Comparison of ENCODE assay signal across 10 mouse cellular contexts in genomic region chr19:6126289-6126688, GRCm38 (mm10). TPM values are rescaled to one million over a fixed set of nuclear protein-coding genes. Genes with fewer than 3 reads are reported as not detected.
A peak's percentile ranks its signal among the peaks of the same experiment; 100 is the strongest.
DNase-seq lines count a peak whose midpoint lies in the region; ATAC-seq lines count a peak whose summit lies in the region.
"Had no signal": no experiment of that assay in that cellular context is flagged by ENCODE, and none has a peak within 500 bp of the region (broad histone marks: within the 10 kb centered on the region; RNA-seq: fewer than 3 reads in every experiment).

No protein-coding gene starts in this region.

- H3K4me1 ChIP-seq in embryonic facial prominence, embryonic 10.5 days = peaks cover 25% of the 10 kb centered on the region
- H3K4me1 ChIP-seq in liver, embryonic 16.5 days (ENCODE audit: control insufficient read depth, low read depth, low read length) = peaks cover 42% of the 10 kb centered on the region
- H3K4me1 ChIP-seq: embryonic facial prominence, embryonic 12.5 days had no signal

- no peak for ATAC-seq in liver, embryonic 16.5 days (ENCODE audit: low read depth)

- no peak overlapping the region for H3K27ac ChIP-seq in embryonic facial prominence, embryonic 10.5 days (replicated peaks)
- peak overlapping the region; percentile 97 for H3K27ac ChIP-seq in liver, embryonic 16.5 days (ENCODE audit: low read length)
- H3K27ac ChIP-seq: embryonic facial prominence, embryonic 12.5 days; limb, embryonic 15.5 days had no signal

- H3K9me3 ChIP-seq in embryonic facial prominence, embryonic 10.5 days = no peaks in the 10 kb centered on the region
- H3K9me3 ChIP-seq in liver, embryonic 16.5 days (replicated peaks; ENCODE audit: control insufficient read depth, low read length) = no peaks in the 10 kb centered on the region
- H3K9me3 ChIP-seq: embryonic facial prominence, embryonic 12.5 days; limb, embryonic 15.5 days had no signal

- peak overlapping the region; percentile 70 for H3K4me2 ChIP-seq in liver, embryonic 16.5 days (ENCODE audit: low read depth, low read length)
- H3K4me2 ChIP-seq: embryonic facial prominence, embryonic 12.5 days; limb, embryonic 15.5 days had no signal

- intact Hi-C loops in gastrocnemius, postnatal 14 days (cut with DNase I; ENCODE audit: low total_unique reads) = loop anchor here (10.0 kb wide), 1 partner anchor 161 kb away; the partner anchor contains the start of gene Pola2

- H3K36me3 ChIP-seq in embryonic facial prominence, embryonic 10.5 days (replicated peaks) = peaks cover 2% of the 10 kb centered on the region; the same call in 1 of the 2 replicates
- H3K36me3 ChIP-seq in liver, embryonic 16.5 days (ENCODE audit: control insufficient read depth, insufficient read depth) = no peaks in the 10 kb centered on the region

- no peak overlapping the region for H3K4me3 ChIP-seq in embryonic facial prominence, embryonic 10.5 days
- H3K4me3 ChIP-seq in liver, embryonic 16.5 days (ENCODE audit: low read depth, low read length) = peak overlapping the region; percentile 73
- H3K4me3 ChIP-seq: embryonic facial prominence, embryonic 12.5 days; limb, embryonic 15.5 days had no signal

- H3K9ac ChIP-seq in liver, embryonic 16.5 days (ENCODE audit: low read depth, low read length) = peak overlapping the region; percentile 28
- H3K9ac ChIP-seq: embryonic facial prominence, embryonic 12.5 days; limb, embryonic 15.5 days had no signal

- DNase-seq in gastrocnemius, postnatal 10 days = peak; percentile 57
- DNase-seq in gastrocnemius, postnatal 14 days = no peak
- peak; percentile 42 for DNase-seq in urinary bladder, postnatal 25 days (ENCODE audit: low spot score)
- DNase-seq in urinary bladder, postnatal 36 days (ENCODE audit: low spot score in 2 of 2) = no peak
- DNase-seq in embryonic facial prominence, embryonic 10.5 days (ENCODE audit: low spot score) = peak; percentile 36
- DNase-seq in spleen, adult 12 weeks (ENCODE audit: low spot score) = peak; percentile 72
- no peak for DNase-seq in urinary bladder, adult 2 months (ENCODE audit: low spot score)

- WGBS in embryonic facial prominence, embryonic 10.5 days = 23% methylated on average over 4 of the region's 4 CpGs
- 17% methylated on average over 4 of the region's 4 CpGs for WGBS in liver, embryonic 16.5 days (ENCODE audit: insufficient replicate concordance)

- no peaks in the 10 kb centered on the region for H3K27me3 ChIP-seq in embryonic facial prominence, embryonic 10.5 days (replicated peaks; ENCODE audit: low read depth, poor library complexity, severe bottlenecking)
- no peaks in the 10 kb centered on the region for H3K27me3 ChIP-seq in liver, embryonic 16.5 days (ENCODE audit: control insufficient read depth, insufficient read depth, low read depth, low read length)
- H3K27me3 ChIP-seq: embryonic facial prominence, embryonic 12.5 days; limb, embryonic 15.5 days had no signal

RNA-seq across cellular contexts. Expression of gene Snx15, which starts 1.8 kb away (rescaled TPM):
- 10 to 100 TPM; 12.0 to 14.6 TPM for total RNA-seq in gastrocnemius, postnatal 10 days (2021)
- total RNA-seq in gastrocnemius, postnatal 14 days (2021) = 10 to 100 TPM in 1 of 2 experiments, 1 to 10 TPM in 1; 8.2 to 11.9 TPM
- polyA plus RNA-seq in embryonic facial prominence, embryonic 10.5 days (2016; fragmentation: Nextera tagmentation; extraction: Ambion mirVana) = 29.1 and 30.2 TPM in 2 replicates
- polyA plus RNA-seq in liver, embryonic 16.5 days (2015; fragmentation: Nextera tagmentation; extraction: Ambion mirVana) = 54.8 and 61.2 TPM in 2 replicates
- polyA plus RNA-seq in urinary bladder, adult 2 months (2012; rRNA removed) = 27.7 and 32.6 TPM in 2 replicates

RNA-seq across cellular contexts. Expression of gene Sac3d1, which starts 7.8 kb away (rescaled TPM):
- 10 to 100 TPM; 12.4 to 13.9 TPM for total RNA-seq in gastrocnemius, postnatal 10 days (2021)
- total RNA-seq in gastrocnemius, postnatal 14 days (2021) = 10 to 100 TPM in 1 of 2 experiments, 1 to 10 TPM in 1; 8.8 to 14.4 TPM
- polyA plus RNA-seq in embryonic facial prominence, embryonic 10.5 days (2016; fragmentation: Nextera tagmentation; extraction: Ambion mirVana) = 66.1 and 67.7 TPM in 2 replicates
- 16.5 and 16.8 TPM in 2 replicates for polyA plus RNA-seq in liver, embryonic 16.5 days (2015; fragmentation: Nextera tagmentation; extraction: Ambion mirVana)
- polyA plus RNA-seq in urinary bladder, adult 2 months (2012; rRNA removed) = 14.0 and 16.8 TPM in 2 replicates

RNA-seq across cellular contexts. Expression of gene Batf2, which starts 14.5 kb away (rescaled TPM):
- under 1 TPM; 0.23 to 0.41 TPM for total RNA-seq in gastrocnemius, postnatal 10 days (2021)
- total RNA-seq in gastrocnemius, postnatal 14 days (2021) = under 1 TPM in 1 of 2 experiments, not detected in 1; 0.20 TPM
- not detected in 2 replicates for polyA plus RNA-seq in embryonic facial prominence, embryonic 10.5 days (2016; fragmentation: Nextera tagmentation; extraction: Ambion mirVana)
- 0.09 and 0.66 TPM in 2 replicates for polyA plus RNA-seq in liver, embryonic 16.5 days (2015; fragmentation: Nextera tagmentation; extraction: Ambion mirVana)
- polyA plus RNA-seq in urinary bladder, adult 2 months (2012; rRNA removed) = 5.1 and 9.2 TPM in 2 replicates
- polyA plus RNA-seq: embryonic facial prominence, embryonic 12.5 days had no signal

RNA-seq across cellular contexts. Expression of gene Arl2, which starts 15.1 kb away (rescaled TPM):
- total RNA-seq in gastrocnemius, postnatal 10 days (2021) = 10 to 100 TPM; 56.4 to 65.4 TPM
- total RNA-seq in gastrocnemius, postnatal 14 days (2021) = 10 to 100 TPM; 53.4 to 55.4 TPM
- 111 and 112 TPM in 2 replicates for polyA plus RNA-seq in embryonic facial prominence, embryonic 10.5 days (2016; fragmentation: Nextera tagmentation; extraction: Ambion mirVana)
- polyA plus RNA-seq in liver, embryonic 16.5 days (2015; fragmentation: Nextera tagmentation; extraction: Ambion mirVana) = 23.5 and 25.1 TPM in 2 replicates
- 76.9 and 87.5 TPM in 2 replicates for polyA plus RNA-seq in urinary bladder, adult 2 months (2012; rRNA removed)

RNA-seq across cellular contexts. Expression of gene Naaladl1, which starts 20.7 kb away (rescaled TPM):
- total RNA-seq in gastrocnemius, postnatal 10 days (2021) = under 1 TPM in 1 of 2 experiments, not detected in 1; 0.09 TPM
- total RNA-seq in gastrocnemius, postnatal 14 days (2021) = not detected
- 0.87 and 0.89 TPM in 2 replicates for polyA plus RNA-seq in embryonic facial prominence, embryonic 10.5 days (2016; fragmentation: Nextera tagmentation; extraction: Ambion mirVana)
- 2.5 TPM in 2 replicates for polyA plus RNA-seq in liver, embryonic 16.5 days (2015; fragmentation: Nextera tagmentation; extraction: Ambion mirVana)
- 0.06 and 0.13 TPM in 2 replicates for polyA plus RNA-seq in urinary bladder, adult 2 months (2012; rRNA removed)

Comparison
In these comparisons a context has a peak if more than half of its experiments do, and no peak if none do; other contexts are left out.
1. DNase-seq: peak in gastrocnemius, postnatal 10 days (single experiment), urinary bladder, postnatal 25 days (single experiment), embryonic facial prominence, embryonic 10.5 days (single experiment) and spleen, adult 12 weeks (single experiment); none in gastrocnemius, postnatal 14 days (single experiment), urinary bladder, postnatal 36 days (0 of 2) and urinary bladder, adult 2 months (single experiment).